In genomic region chr3:69423371-69423770, GRCm38 (mm10) we compare ENCODE assay signal across 16 mouse cellular contexts.
DNase-seq lines count a peak whose midpoint lies in the region; ATAC-seq and TF ChIP-seq lines count a peak whose summit lies in the region.
"Had no signal": no experiment of that assay in that cellular context is flagged by ENCODE, and none has a peak within 500 bp of the region (broad histone marks: within the 10 kb centered on the region; RNA-seq: fewer than 3 reads in every experiment).

No protein-coding gene starts in this region.

- no peak overlapping the region for H3K9ac ChIP-seq in midbrain, embryonic 16.5 days (ENCODE audit: low read depth, low read length)
- H3K9ac ChIP-seq: hindbrain, embryonic 12.5 days; neural tube, embryonic 13.5 days had no signal

- H3K27me3 ChIP-seq in midbrain, embryonic 16.5 days (ENCODE audit: control insufficient read depth, insufficient read depth, low read depth, low read length) = no peaks in the 10 kb centered on the region
- H3K27me3 ChIP-seq: hindbrain, embryonic 12.5 days; neural tube, embryonic 13.5 days had no signal

- peaks cover 2% of the 10 kb centered on the region; the same call in 1 of the 2 replicates for H3K4me1 ChIP-seq in midbrain, embryonic 16.5 days (ENCODE audit: control insufficient read depth, insufficient read depth, low read length)

- H3K27ac ChIP-seq in gastrocnemius, adult 2 months = peak overlapping the region; percentile 50; the same call in 1 of the 2 replicates
- peak overlapping the region; percentile 49 for H3K27ac ChIP-seq in midbrain, embryonic 16.5 days (ENCODE audit: low read length)
- H3K27ac ChIP-seq: hindbrain, embryonic 12.5 days; macrophage; neural tube, embryonic 13.5 days had no signal

- H3K36me3 ChIP-seq in midbrain, embryonic 16.5 days (ENCODE audit: control insufficient read depth, insufficient read depth, low read length) = no peaks in the 10 kb centered on the region
- H3K36me3 ChIP-seq: hindbrain, embryonic 12.5 days; neural tube, embryonic 13.5 days had no signal

- no peak for TF ChIP-seq CTCF in gastrocnemius, adult 2 months (IDR thresholded peaks at IDR 0.05)

- H3K4me2 ChIP-seq in midbrain, embryonic 16.5 days (ENCODE audit: low read length) = no peak overlapping the region
- H3K4me2 ChIP-seq: hindbrain, embryonic 12.5 days; neural tube, embryonic 13.5 days had no signal

- WGBS in midbrain, embryonic 16.5 days = 59% methylated on average over 4 of the region's 4 CpGs

- intact Hi-C loops in gastrocnemius, adult 2 months (cut with DNase I) = no loop called here

- no peak for ATAC-seq in midbrain, embryonic 16.5 days

- H3K9me3 ChIP-seq in midbrain, embryonic 16.5 days (replicated peaks; ENCODE audit: control insufficient read depth, low read length, poor library complexity, severe bottlenecking) = no peaks in the 10 kb centered on the region

- no peak for DNase-seq in gastrocnemius, adult 2 months
- DNase-seq in gastrocnemius, adult 8-10 months (ENCODE audit: low spot score in 2 of 2) = no peak
- peak; percentile 3 for DNase-seq in right cerebral cortex, postnatal 25 days
- no peak for DNase-seq in right cerebral cortex, postnatal 4 days
- DNase-seq in forelimb bud, embryonic 11.5 days (ENCODE audit: low read depth, low spot score) = peak; percentile 79
- no peak for DNase-seq in adrenal gland, postnatal 36 days
- DNase-seq: cerebellum, adult 11 months; cerebellum, postnatal 25 days; gastrocnemius, postnatal 14 days; kidney, postnatal 14 days; lung, adult 2 months; thymus, postnatal 14 days had no signal

- no peak overlapping the region for H3K4me3 ChIP-seq in gastrocnemius, adult 2 months
- no peak overlapping the region for H3K4me3 ChIP-seq in midbrain, embryonic 16.5 days (ENCODE audit: low read depth, low read length)
- H3K4me3 ChIP-seq: hindbrain, embryonic 12.5 days; neural tube, embryonic 13.5 days had no signal

Comparison
In these comparisons a context has a peak if more than half of its experiments do, and no peak if none do; other contexts are left out.
1. DNase-seq: peak in right cerebral cortex, postnatal 25 days (single experiment) and forelimb bud, embryonic 11.5 days (single experiment); none in gastrocnemius, adult 2 months (single experiment), gastrocnemius, adult 8-10 months (0 of 2), right cerebral cortex, postnatal 4 days (single experiment) and adrenal gland, postnatal 36 days (0 of 2).